Mouse (Mus musculus) telencephalon, adult 2 months (tissue): ENCODE measurements around the gene Akr1b7.

Experiments
- DNase-seq: peaks from one replicate; pipeline ENCODE4 v3.0.0-alpha.2; 2011; ENCODE audit warnings: low read depth, low spot score

Akr1b7 gene

GRCm38 (mm10) chr6:34439006-34439405 lies 26.9 kb downstream of the Akr1b7 start:
- DNase-seq: no peak

DNA sequence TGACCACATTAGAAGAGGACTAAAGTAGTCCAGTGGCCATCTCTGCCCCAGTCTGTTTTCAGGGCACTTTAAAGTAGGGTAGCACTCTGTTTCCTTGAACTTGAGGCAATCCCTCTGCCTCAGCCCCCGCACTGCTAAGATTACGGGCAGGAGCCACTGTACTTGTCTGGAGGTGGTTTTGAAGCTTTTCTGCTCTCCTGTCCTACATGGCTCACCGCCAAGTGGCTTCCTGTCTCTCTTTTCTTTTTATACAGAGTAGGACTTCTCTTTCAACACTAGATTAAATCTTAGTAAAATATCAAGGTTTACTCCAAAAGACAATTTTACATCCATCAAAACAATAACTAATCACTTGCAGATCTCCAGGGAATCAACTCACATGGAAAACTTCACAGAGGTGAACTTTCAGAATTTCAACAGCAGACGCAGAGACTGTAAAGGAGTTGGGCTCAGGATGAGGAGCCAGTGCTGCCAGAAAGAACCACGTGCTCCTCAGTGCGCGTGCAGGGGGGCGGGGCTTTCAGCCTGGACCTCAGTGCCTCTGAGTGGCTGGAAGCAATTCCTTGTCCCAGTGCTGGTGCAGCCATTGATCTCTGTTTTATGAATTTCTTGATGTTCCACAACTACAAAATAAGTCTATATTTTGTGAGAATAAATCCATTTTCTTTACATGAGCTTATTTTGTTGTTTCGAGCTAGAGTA lies 29.6 kb downstream of the Akr1b7 start:
- DNase-seq: no peak

GRCm38 (mm10) chr6:34443791-34444190 lies 31.7 kb downstream of the Akr1b7 start:
- DNase-seq: no peak

- peak; percentile 67 for DNase-seq
Observed at GRCm38 (mm10) chr6:34447961-34448360, 35.8 kb downstream of the Akr1b7 start.

DNA sequence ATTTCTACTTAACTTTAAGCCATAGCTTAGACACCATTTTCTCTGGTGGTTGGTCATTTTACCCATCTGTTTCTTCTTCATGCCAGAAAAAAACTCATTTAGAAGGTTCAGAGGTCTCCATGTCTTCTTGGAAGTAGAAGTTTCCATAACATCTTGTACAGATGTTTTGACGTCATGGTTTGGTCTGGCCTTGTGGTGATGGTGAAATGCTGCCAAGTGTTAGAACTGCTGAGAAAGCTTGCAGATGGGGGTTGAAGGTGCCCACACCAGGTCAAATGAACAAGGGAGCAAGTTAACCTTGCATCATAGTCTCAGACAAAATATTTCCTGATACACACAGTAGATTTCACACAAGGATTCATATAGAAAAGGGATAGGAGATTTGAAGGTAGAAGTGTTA lies 36.6 kb downstream of the Akr1b7 start:
- no peak for DNase-seq

GRCm38 (mm10) chr6:34452963-34453770 lies 41.0 kb downstream of the Akr1b7 start:
- no peak for DNase-seq

GRCm38 (mm10) chr6:34459456-34459855 lies 47.3 kb downstream of the Akr1b7 start:
- DNase-seq: no peak

DNA sequence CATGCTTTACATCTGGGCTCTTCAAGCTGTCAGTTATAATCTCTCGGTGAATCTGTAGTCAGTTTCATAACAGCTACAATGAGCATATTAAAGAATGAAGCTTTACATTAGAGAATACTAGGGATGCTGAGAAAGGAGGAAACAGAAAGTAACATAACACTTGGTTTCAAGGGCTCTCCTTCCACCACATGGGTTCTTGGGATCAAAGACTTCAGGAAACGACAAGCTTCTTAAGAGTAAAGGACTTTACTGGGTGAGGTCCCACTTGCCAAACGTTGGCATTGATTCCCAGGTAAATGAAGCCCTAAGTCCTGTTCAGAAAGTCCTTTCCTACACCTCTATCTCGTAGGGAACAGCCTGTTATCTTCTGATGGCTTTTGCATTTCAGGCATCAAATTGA lies 48.5 kb downstream of the Akr1b7 start:
- no peak for DNase-seq

DNA sequence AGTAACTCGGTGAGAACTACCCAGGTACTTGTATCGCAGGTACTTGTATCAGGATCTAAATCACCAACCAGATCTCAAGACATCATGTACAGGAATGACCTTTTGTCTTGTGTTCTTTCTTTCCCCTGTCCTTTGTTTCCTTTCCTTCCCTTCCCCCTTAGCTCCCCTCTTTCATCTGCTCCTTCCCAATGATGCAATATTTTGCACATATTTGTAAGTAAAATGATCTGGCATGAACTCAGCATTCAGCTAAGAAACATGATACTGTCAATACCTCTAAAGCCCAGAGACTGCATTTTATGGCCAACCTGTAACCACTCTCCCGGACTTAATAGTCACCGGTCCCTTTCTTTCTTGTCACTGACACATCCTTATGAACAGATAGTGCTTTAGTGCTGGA lies 51.4 kb downstream of the Akr1b7 start:
- no peak for DNase-seq

GRCm38 (mm10) chr6:34471434-34472110 lies 59.4 kb downstream of the Akr1b7 start:
- no peak for DNase-seq
